Mouse (Mus musculus): Measurements from ENCODE around the gene Igf2bp1.

- no peak for TF ChIP-seq CTCF (IDR thresholded peaks at IDR 0.05; ENCODE audit: low read depth, low read length)
- TF ChIP-seq GATA1 (IDR thresholded peaks at IDR 0.05; ENCODE audit: borderline replicate concordance, low read length) = no peak
- no peak for TF ChIP-seq TAL1 (conservative IDR thresholded peaks at IDR 0.05; ENCODE audit: low read depth, low read length)
Measured at GRCm38 (mm10) chr11:95936409-95936808, 69.3 kb downstream of the Igf2bp1 start.
